Mouse (Mus musculus): ENCODE data around the gene Cd34. TPM values are rescaled to one million over a fixed set of nuclear protein-coding genes. Genes with fewer than 3 reads are reported as not detected.
A peak's percentile ranks its signal among the peaks of the same experiment; 100 is the strongest.

The Cd34 gene
- polyA plus RNA-seq (2014; fragmentation: Nextera tagmentation; extraction: Ambion mirVana) = 15.8 and 34.8 TPM in 2 replicates

GRCm38 (mm10) chr1:194938715-194939114 is at the start of gene Cd34:
Cd34 (plus strand) TSS chr1:194938819.
- Histone ChIP-seq H3K9ac (replicated peaks; ENCODE audit: low read length) (peak within 1 kb of the TSS; percentile 34; the same call in 1 of the 2 replicates), H3K9me3 (ENCODE audit: control insufficient read depth, low read length) (no peaks in the 10 kb centered on the region), H3K4me2 (ENCODE audit: low read length) (peak within 1 kb of the TSS; percentile 68), H3K36me3 (ENCODE audit: control insufficient read depth, insufficient read depth, low read length) (no peaks in the 10 kb centered on the region), H3K27ac (replicated peaks; ENCODE audit: low read depth, low read length) (no peak within 1 kb of the TSS), H3K4me1 (ENCODE audit: control insufficient read depth, insufficient read depth, low read length) (peaks cover 4% of the 10 kb centered on the region; the same call in 1 of the 2 replicates), H3K27me3 (ENCODE audit: control insufficient read depth, insufficient read depth, low read length) (no peaks in the 10 kb centered on the region; the same call in 1 of the 2 replicates), H3K4me3 (replicated peaks; ENCODE audit: low read depth, low read length) (peak within 1 kb of the TSS; percentile 39)
- no peak; the same call in 1 of the 2 replicates for ATAC-seq (ENCODE audit: low FRiP score, low TSS enrichment)
- DNase-seq = peak; percentile 49
- WGBS = under 1% methylated on average over 26 of the region's 26 CpGs

GRCm38 (mm10) chr1:194894513-194894912 is 44.1 kb upstream of the Cd34 start:
- no peak for DNase-seq
- Histone ChIP-seq H3K4me3 (replicated peaks; ENCODE audit: low read depth, low read length) (no peak overlapping the region), H3K4me2 (ENCODE audit: low read length) (no peak overlapping the region), H3K9ac (replicated peaks; ENCODE audit: low read length) (no peak overlapping the region), H3K36me3 (ENCODE audit: control insufficient read depth, insufficient read depth, low read length) (no peaks in the 10 kb centered on the region), H3K27ac (replicated peaks; ENCODE audit: low read depth, low read length) (no peak overlapping the region), H3K4me1 (ENCODE audit: control insufficient read depth, insufficient read depth, low read length) (no peaks in the 10 kb centered on the region), H3K27me3 (ENCODE audit: control insufficient read depth, insufficient read depth, low read length) (no peaks in the 10 kb centered on the region), H3K9me3 (ENCODE audit: control insufficient read depth, low read length) (no peaks in the 10 kb centered on the region)
- ATAC-seq (ENCODE audit: low FRiP score, low TSS enrichment) = no peak
- WGBS = 64% methylated on average over 1 of the region's 1 CpGs

- Histone ChIP-seq H3K9me3 (ENCODE audit: control insufficient read depth, low read length) (no peaks in the 10 kb centered on the region), H3K27me3 (ENCODE audit: control insufficient read depth, insufficient read depth, low read length) (no peaks in the 10 kb centered on the region), H3K9ac (replicated peaks; ENCODE audit: low read length) (no peak overlapping the region), H3K27ac (replicated peaks; ENCODE audit: low read depth, low read length) (no peak overlapping the region), H3K4me3 (replicated peaks; ENCODE audit: low read depth, low read length) (no peak overlapping the region), H3K4me1 (ENCODE audit: control insufficient read depth, insufficient read depth, low read length) (no peaks in the 10 kb centered on the region), H3K4me2 (ENCODE audit: low read length) (no peak overlapping the region), H3K36me3 (ENCODE audit: control insufficient read depth, insufficient read depth, low read length) (no peaks in the 10 kb centered on the region)
- ATAC-seq (ENCODE audit: low FRiP score, low TSS enrichment) (no peak), DNase-seq (no peak)
- 86% methylated on average over 3 of the region's 3 CpGs for WGBS
These were observed 43.3 kb upstream of the Cd34 start for GRCm38 (mm10) chr1:194895287-194895686.

GRCm38 (mm10) chr1:194901075-194901474 is 37.5 kb upstream of the Cd34 start:
- Histone ChIP-seq H3K27me3 (ENCODE audit: control insufficient read depth, insufficient read depth, low read length) (no peaks in the 10 kb centered on the region), H3K36me3 (ENCODE audit: control insufficient read depth, insufficient read depth, low read length) (no peaks in the 10 kb centered on the region), H3K9ac (replicated peaks; ENCODE audit: low read length) (no peak overlapping the region), H3K9me3 (ENCODE audit: control insufficient read depth, low read length) (no peaks in the 10 kb centered on the region), H3K4me1 (ENCODE audit: control insufficient read depth, insufficient read depth, low read length) (no peaks in the 10 kb centered on the region), H3K27ac (replicated peaks; ENCODE audit: low read depth, low read length) (no peak overlapping the region), H3K4me3 (replicated peaks; ENCODE audit: low read depth, low read length) (no peak overlapping the region), H3K4me2 (ENCODE audit: low read length) (no peak overlapping the region)
- DNase-seq (no peak), ATAC-seq (ENCODE audit: low FRiP score, low TSS enrichment) (no peak)

GRCm38 (mm10) chr1:194901826-194902225 is 36.8 kb upstream of the Cd34 start:
- ATAC-seq (ENCODE audit: low FRiP score, low TSS enrichment) (no peak), DNase-seq (no peak)
- Histone ChIP-seq H3K27me3 (ENCODE audit: control insufficient read depth, insufficient read depth, low read length) (no peaks in the 10 kb centered on the region), H3K9me3 (ENCODE audit: control insufficient read depth, low read length) (no peaks in the 10 kb centered on the region), H3K4me2 (ENCODE audit: low read length) (no peak overlapping the region), H3K4me3 (replicated peaks; ENCODE audit: low read depth, low read length) (no peak overlapping the region), H3K27ac (replicated peaks; ENCODE audit: low read depth, low read length) (no peak overlapping the region), H3K4me1 (ENCODE audit: control insufficient read depth, insufficient read depth, low read length) (no peaks in the 10 kb centered on the region), H3K9ac (replicated peaks; ENCODE audit: low read length) (no peak overlapping the region), H3K36me3 (ENCODE audit: control insufficient read depth, insufficient read depth, low read length) (no peaks in the 10 kb centered on the region)
- 85% methylated on average over 1 of the region's 1 CpGs for WGBS

GRCm38 (mm10) chr1:194908956-194909355 is 29.7 kb upstream of the Cd34 start:
- no peak overlapping the region for H3K4me3 ChIP-seq (replicated peaks; ENCODE audit: low read depth, low read length)
- no peak overlapping the region for H3K4me2 ChIP-seq (ENCODE audit: low read length)
- H3K27ac ChIP-seq (replicated peaks; ENCODE audit: low read depth, low read length) = no peak overlapping the region
- no peak for ATAC-seq (ENCODE audit: low FRiP score, low TSS enrichment)
- DNase-seq = no peak
- no peaks in the 10 kb centered on the region for H3K4me1 ChIP-seq (ENCODE audit: control insufficient read depth, insufficient read depth, low read length)
- no peaks in the 10 kb centered on the region for H3K9me3 ChIP-seq (ENCODE audit: control insufficient read depth, low read length)
- H3K9ac ChIP-seq (replicated peaks; ENCODE audit: low read length) = no peak overlapping the region
- no peaks in the 10 kb centered on the region for H3K36me3 ChIP-seq (ENCODE audit: control insufficient read depth, insufficient read depth, low read length)
- H3K27me3 ChIP-seq (ENCODE audit: control insufficient read depth, insufficient read depth, low read length) = no peaks in the 10 kb centered on the region

- H3K4me2 ChIP-seq (ENCODE audit: low read length) = no peak overlapping the region
- H3K9me3 ChIP-seq (ENCODE audit: control insufficient read depth, low read length) = no peaks in the 10 kb centered on the region
- H3K4me3 ChIP-seq (replicated peaks; ENCODE audit: low read depth, low read length) = no peak overlapping the region
- ATAC-seq (ENCODE audit: low FRiP score, low TSS enrichment) (no peak), DNase-seq (no peak)
- H3K27me3 ChIP-seq (ENCODE audit: control insufficient read depth, insufficient read depth, low read length) = no peaks in the 10 kb centered on the region
- H3K27ac ChIP-seq (replicated peaks; ENCODE audit: low read depth, low read length) = no peak overlapping the region
- H3K36me3 ChIP-seq (ENCODE audit: control insufficient read depth, insufficient read depth, low read length) = no peaks in the 10 kb centered on the region
- no peaks in the 10 kb centered on the region for H3K4me1 ChIP-seq (ENCODE audit: control insufficient read depth, insufficient read depth, low read length)
- H3K9ac ChIP-seq (replicated peaks; ENCODE audit: low read length) = no peak overlapping the region
- 72% methylated on average over 1 of the region's 1 CpGs for WGBS
These were observed 12.8 kb upstream of the Cd34 start for GRCm38 (mm10) chr1:194925753-194926350.

- Histone ChIP-seq H3K9ac (replicated peaks; ENCODE audit: low read length) (no peak overlapping the region), H3K4me2 (ENCODE audit: low read length) (no peak overlapping the region), H3K4me1 (ENCODE audit: control insufficient read depth, insufficient read depth, low read length) (no peaks in the 10 kb centered on the region), H3K36me3 (ENCODE audit: control insufficient read depth, insufficient read depth, low read length) (no peaks in the 10 kb centered on the region), H3K27ac (replicated peaks; ENCODE audit: low read depth, low read length) (no peak overlapping the region), H3K27me3 (ENCODE audit: control insufficient read depth, insufficient read depth, low read length) (no peaks in the 10 kb centered on the region), H3K4me3 (replicated peaks; ENCODE audit: low read depth, low read length) (no peak overlapping the region), H3K9me3 (ENCODE audit: control insufficient read depth, low read length) (no peaks in the 10 kb centered on the region)
- ATAC-seq (ENCODE audit: low FRiP score, low TSS enrichment) (no peak), DNase-seq (no peak)
- 70% methylated on average over 3 of the region's 3 CpGs for WGBS
These were observed 10.7 kb upstream of the Cd34 start for GRCm38 (mm10) chr1:194927887-194928286.

- DNase-seq = no peak
- 84% methylated on average over 2 of the region's 2 CpGs for WGBS
These were observed 9.2 kb upstream of the Cd34 start for GRCm38 (mm10) chr1:194929275-194929971.

More at GRCm38 (mm10) chr1:194929275-194929971, 9.2 kb upstream of the Cd34 start:
- H3K36me3 ChIP-seq (ENCODE audit: control insufficient read depth, insufficient read depth, low read length) = no peaks in the 10 kb centered on the region
- H3K9ac ChIP-seq (replicated peaks; ENCODE audit: low read length) = no peak overlapping the region
- ATAC-seq (ENCODE audit: low FRiP score, low TSS enrichment) = no peak
- H3K4me1 ChIP-seq (ENCODE audit: control insufficient read depth, insufficient read depth, low read length) = no peaks in the 10 kb centered on the region
- H3K4me2 ChIP-seq (ENCODE audit: low read length) = no peak overlapping the region
- no peak overlapping the region for H3K4me3 ChIP-seq (replicated peaks; ENCODE audit: low read depth, low read length)
- H3K27ac ChIP-seq (replicated peaks; ENCODE audit: low read depth, low read length) = no peak overlapping the region
- no peaks in the 10 kb centered on the region for H3K9me3 ChIP-seq (ENCODE audit: control insufficient read depth, low read length)
- no peaks in the 10 kb centered on the region for H3K27me3 ChIP-seq (ENCODE audit: control insufficient read depth, insufficient read depth, low read length)
